Mouse (Mus musculus): ENCODE results near the gene Tcfl5.

Gene Tcfl5

DNA sequence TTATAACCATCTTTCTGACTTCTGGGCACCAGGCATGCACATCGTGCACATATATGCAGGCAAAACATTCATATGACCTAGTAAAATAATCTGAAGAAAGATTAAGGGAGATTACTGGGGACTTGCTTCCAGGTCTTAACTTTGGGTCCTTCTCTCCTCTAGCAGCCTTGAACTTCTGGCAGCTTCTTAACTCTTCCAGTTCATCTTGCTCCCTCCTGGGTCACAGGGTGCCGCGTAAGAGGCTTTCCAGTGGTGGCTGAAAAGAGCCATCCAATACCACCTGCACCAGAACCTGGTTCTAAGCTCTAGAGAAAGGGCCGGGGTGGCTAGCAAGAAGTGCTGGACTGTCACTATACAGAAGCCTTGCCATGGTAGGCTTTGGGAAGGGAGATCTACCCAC is 45.0 kb downstream of the Tcfl5 start, which contains the start of gene Col9a3:
Gene Col9a3 (plus strand): TSS at position 301 of the 400 bp plus-strand sequence.
- DNase-seq: no peak

- peak; percentile 87 for DNase-seq
These were observed 53.2 kb downstream of the Tcfl5 start, which contains the start of gene Ogfr for GRCm38 (mm10) chr2:180589123-180589831. TSS of gene Ogfr (plus strand) at chr2:180589245.

DNA sequence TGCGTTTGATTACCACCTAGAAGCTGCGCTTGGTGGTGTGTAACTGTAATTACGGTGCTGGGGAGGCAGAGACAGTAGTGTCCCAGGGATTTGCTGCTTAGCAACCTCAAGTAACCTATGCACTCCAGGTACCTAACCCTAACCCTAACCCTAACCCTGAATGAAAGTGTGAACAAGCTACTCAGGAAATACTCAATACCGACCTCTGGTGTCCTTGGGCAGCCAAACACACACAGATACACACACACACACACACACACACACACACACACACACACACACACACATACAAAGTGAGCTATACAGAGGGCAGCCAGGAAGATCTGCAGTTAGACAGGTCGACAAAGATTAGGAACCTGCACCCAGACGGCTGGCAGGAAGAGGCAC is 53.8 kb downstream of the Tcfl5 start:
- DNase-seq: no peak

DNA sequence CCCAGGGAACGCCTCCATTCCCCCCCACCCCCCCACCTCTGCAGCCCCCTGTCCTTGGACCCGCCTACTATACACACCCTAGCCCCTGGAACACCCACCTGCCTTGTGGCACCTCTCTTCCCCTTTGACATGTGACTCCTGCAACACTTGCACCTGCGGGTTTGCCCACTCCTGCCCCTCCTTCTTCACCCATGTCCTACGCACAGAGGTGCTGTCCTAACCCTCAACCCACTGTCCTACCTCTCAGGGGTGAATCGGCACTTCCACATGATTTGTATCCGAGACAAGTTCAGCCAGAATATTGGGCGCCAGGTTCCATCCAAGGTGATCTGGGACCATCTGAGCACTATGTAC is 59.4 kb downstream of the Tcfl5 start:
- DNase-seq: no peak

DNA sequence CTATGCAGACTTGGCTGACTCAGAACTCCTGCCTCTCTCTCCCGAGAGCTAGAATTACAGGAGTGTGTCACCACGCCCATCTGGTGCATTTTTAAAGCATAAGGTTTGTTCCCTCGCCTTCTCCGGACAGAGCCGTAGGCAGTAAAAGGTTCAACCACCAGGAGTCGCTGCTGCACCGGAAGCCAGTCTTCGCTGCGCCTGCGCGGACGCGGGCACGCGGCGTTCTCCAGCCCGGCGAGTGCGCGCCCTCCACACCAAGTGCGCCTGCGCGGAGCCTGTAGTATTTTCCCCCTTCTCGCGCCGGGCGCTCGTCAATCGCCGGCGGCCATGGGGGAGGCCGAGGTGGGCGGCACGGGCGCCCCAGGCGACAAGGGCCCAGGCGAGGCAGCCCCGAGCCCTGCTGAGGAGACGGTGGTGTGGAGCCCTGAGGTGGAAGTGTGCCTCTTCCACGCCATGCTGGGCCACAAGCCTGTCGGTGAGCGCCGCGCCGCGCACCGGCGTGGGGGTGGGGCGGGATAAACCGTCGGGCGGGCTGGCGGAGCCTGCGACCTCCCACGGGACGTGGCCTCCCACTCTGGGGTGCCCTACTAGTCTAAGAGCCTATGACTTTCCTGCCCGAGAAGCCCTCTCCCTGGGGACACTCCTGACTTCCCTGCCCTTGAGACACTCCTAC is 59.9 kb downstream of the Tcfl5 start:
- DNase-seq: peak; percentile 100

DNA sequence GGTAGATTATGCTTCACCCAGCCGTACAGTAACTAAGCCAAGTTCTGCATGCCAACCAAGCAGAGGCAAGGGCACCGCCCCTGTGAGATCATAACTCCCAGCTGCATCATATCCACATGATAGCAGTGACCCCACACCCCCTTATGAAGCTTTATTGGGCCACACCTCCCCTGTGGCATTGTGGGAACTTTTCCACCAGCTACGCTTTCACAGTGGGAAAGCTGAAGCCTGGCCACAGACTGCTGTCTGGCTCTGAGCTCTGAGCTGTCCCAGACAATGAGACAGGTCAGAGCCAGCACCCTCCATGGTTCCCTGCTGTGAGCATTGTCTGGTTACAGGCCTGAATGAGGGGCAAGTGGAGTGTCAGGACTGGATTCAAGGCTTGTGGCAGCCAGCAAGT is 61.5 kb downstream of the Tcfl5 start, which contains the start of gene Mrgbp:
Gene Mrgbp (plus strand): TSS at position 303 of the 400 bp plus-strand sequence.
- no peak for DNase-seq

DNA sequence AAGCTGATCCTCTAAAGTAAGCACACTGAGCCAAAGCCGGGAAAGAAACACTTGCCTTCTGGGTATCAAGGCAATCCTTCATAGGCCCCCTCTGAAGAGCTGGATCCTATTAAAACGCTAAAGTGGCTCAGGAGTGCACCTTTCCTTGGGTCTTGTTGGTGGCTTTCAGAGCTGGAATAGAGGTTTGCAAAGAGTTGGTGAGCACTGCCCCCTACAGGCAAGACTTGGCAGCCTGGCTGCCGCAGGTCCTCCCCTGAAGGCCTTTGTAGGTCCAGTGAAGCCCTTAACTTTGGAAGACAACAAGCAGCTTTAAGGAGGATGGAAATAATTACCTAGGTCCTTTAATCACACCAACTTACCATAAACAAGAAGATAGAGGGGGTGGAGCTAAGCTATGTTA is 63.8 kb downstream of the Tcfl5 start:
- peak; percentile 87 for DNase-seq

DNA sequence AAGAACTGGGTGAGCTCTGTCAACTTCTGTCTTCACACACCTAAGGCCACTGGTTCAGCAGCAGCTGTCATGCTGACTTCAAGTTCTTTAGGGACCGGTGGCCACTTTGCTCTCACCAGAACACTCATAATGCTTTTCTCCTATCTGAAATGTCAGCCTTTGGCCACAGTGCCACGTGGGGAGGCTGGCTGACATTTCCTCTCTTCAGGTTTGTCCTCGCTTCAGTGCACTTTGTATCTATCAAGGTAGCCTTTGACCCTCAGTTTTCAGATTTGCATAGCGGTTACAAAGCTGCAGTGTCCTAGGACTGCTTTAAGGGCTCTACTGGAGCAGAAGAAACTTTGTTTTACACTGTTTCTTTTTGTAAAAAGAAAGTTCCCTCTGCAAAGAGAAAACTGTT is 66.0 kb downstream of the Tcfl5 start:
- DNase-seq: no peak
